Mouse (Mus musculus) layer of hippocampus, adult 2 months (tissue): ENCODE measurements around the gene Stard13. TPM values are rescaled to one million over a fixed set of nuclear protein-coding genes. Genes with fewer than 3 reads are reported as not detected.

Experiments used
- DNase-seq, 2 experiments: peaks; one replicate each; pipeline ENCODE4 v3.0.0; 2022; ENCODE audit warnings: low spot score in 2 of 2
- H3K27ac ChIP-seq: fragments of 200-600 bp; 2 replicates; pipeline ENCODE4 v1.8.1; 2022
- H3K4me3 ChIP-seq: fragments of 200-600 bp; 2 replicates; pipeline ENCODE4 v1.8.1; 2022; ENCODE audit warnings: mild to moderate bottlenecking
- CTCF ChIP-seq: fragments of 200-600 bp; conservative IDR thresholded peaks from 2 replicates; pipeline ENCODE4 v1.8.1; 2022; ENCODE audit warnings: antibody characterized with exemption, mild to moderate bottlenecking, moderate library complexity
- total RNA-seq, 2 experiments: library from RNA; stranded (reverse); gene quantifications; 2 replicates each; pipeline ENCODE4 v1.2.3; 2021

Stard13 gene
- total RNA-seq, 2 experiments from 2014 or later, result 18.1 to 24.8 TPM

DNA sequence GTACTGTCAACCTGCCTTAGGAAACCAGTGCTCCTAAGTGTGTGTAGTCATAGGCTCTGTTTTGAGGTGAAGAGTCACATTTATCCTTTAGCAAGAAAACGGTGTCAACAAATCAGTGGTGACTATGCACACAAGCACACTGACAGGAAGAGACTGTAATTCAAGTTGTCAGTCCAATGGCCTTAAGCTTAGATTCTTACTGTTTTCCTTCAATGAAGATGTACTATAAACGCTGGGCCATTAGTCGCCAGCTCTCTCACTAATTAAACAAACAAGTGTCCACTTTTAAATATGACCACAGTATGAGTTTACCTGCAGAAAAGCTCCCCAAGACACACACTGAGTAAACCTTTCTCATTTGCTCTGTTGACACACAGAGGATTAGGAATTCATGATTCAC lies 44.3 kb downstream of the Stard13 start:
- TF ChIP-seq CTCF, result no peak

DNA sequence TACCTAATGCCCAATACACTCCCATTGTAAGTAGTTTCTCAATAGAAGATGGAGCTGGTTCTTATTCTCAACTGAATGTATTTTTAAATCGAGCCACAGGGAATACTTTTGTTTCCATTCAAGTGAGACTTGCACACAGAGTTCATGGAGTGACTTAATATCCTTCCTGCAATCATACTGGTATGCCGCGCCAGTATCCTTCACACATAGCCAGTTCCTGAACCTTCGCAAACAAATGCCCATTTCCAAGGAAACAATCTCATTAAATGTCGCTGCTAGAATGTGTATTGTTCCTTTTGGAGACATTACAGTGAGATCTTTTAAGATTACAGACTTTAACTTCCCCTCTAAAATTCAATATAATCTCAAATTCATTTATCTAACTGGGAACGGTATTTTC lies 45.0 kb downstream of the Stard13 start:
- Histone ChIP-seq H3K4me3 (peak overlapping the region; percentile 88), H3K27ac (peak overlapping the region; percentile 85; the same call in 1 of the 2 replicates)
- no peak for TF ChIP-seq CTCF
- DNase-seq, result no peak

More for the DNA sequence above, 44.3 kb downstream of the Stard13 start:
- DNase-seq, result no peak
- Histone ChIP-seq H3K27ac (peak overlapping the region; percentile 85), H3K4me3 (peak overlapping the region; percentile 88)

DNA sequence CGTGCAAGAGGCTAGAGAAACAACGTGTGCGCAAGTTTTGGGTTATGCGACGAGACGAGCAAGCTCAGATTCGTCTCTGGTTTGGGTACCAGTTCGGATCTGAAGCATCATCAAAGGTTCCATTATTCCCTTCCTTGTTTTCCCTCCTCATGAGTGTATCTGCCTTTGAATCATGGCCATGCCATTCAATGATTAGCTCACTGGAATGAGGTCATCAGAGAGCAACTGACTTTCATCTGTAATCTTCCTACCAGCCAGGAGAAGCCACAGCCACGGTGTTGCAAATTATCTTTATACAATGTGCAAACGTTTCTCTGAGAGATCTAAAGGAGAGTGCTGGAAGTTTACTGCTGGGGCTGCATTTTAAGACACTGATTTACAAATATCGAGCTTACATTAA lies 46.3 kb downstream of the Stard13 start:
- Histone ChIP-seq H3K27ac (peak overlapping the region; percentile 85), H3K4me3 (peak overlapping the region; percentile 29)
- no peak for TF ChIP-seq CTCF
- DNase-seq, result no peak

GRCm38 (mm10) chr5:151185286-151185856 lies 48.3 kb downstream of the Stard13 start:
- no peak for TF ChIP-seq CTCF
- no peak for DNase-seq

GRCm38 (mm10) chr5:151183656-151184240 lies 49.9 kb downstream of the Stard13 start:
- DNase-seq, result no peak
- Histone ChIP-seq H3K4me3 (no peak overlapping the region), H3K27ac (peak overlapping the region; percentile 18; the same call in 1 of the 2 replicates)
- TF ChIP-seq CTCF, result no peak

More at GRCm38 (mm10) chr5:151185286-151185856, 48.3 kb downstream of the Stard13 start:
- Histone ChIP-seq H3K27ac (no peak overlapping the region), H3K4me3 (no peak overlapping the region)

GRCm38 (mm10) chr5:151181288-151181687 lies 52.3 kb downstream of the Stard13 start:
- no peak overlapping the region for H3K4me3 ChIP-seq
- H3K27ac ChIP-seq, result no peak overlapping the region
- no peak for TF ChIP-seq CTCF
- DNase-seq, result no peak

DNA sequence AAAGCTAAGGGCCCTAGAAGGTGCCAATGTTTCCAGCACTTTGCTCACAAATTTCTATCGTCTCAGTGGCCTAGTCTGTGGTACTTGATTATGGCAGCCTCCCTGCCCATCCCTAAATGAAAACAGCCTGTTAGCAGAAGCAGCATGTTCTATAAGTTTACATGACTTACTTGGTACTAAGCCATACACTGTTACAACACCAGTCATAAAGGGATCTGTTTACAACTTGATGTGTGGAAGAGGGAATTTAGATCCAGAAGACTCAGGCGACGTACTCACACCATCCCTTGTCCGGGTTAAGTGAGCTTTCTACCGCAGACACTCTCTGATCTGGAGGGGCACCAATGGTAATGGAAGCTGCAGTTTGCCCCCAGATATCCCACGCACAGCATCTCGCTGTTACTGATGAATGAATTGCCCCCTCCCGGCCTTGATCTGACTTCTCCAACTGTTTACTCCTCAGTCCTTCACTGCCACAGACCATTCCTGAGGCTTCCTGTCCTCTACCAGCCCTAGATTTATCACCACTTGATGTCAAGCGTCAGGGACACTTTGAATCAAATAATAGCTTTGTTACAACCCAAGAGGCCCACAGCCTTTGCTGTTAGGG lies 53.4 kb downstream of the Stard13 start:
- TF ChIP-seq CTCF, result no peak
- H3K4me3 ChIP-seq, result no peak overlapping the region
- H3K27ac ChIP-seq, result no peak overlapping the region
- no peak for DNase-seq

DNA sequence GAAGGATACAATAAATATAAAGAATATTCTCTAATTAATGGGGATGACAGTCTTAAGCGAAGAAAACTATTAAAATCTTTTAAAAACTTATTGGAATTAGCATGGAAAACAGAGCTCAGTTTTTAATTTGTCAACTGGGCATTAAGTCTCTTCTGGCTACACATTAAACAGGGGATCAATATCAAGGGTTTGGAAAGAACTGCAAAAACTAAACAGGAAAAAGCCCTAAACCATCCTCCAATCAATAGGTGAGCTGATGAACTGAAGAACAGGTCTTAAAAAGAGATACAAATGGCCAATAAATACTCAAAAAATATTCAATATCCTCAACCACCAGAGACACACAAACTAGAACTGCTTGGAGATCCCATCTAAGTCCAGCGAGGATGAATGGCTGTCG lies 56.5 kb downstream of the Stard13 start:
- DNase-seq, result no peak
- no peak for TF ChIP-seq CTCF
- Histone ChIP-seq H3K4me3 (no peak overlapping the region), H3K27ac (no peak overlapping the region)

DNA sequence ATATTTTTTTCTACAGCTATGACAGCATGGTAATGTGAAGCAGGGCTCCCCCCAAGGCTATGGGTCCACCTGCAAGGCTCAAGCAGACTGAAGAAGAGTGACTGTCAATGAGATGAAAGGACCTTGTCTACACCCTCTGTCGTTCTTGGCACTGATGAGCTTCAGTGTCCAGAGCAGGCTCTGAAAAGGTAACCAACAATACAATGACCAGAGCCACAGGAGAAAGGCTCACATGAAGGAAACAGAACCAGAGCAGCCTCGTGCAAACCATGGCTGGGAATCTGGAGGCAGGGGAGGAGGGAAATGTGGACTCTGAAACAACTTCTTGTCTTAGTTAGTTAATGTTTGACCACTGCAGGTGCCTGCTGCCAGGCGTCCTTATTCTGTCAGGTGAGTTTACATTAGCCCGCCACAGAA lies 57.7 kb downstream of the Stard13 start:
- peak overlapping the region; percentile 83 for H3K27ac ChIP-seq
- TF ChIP-seq CTCF, result no peak
- no peak for DNase-seq
- H3K4me3 ChIP-seq, result no peak overlapping the region

DNA sequence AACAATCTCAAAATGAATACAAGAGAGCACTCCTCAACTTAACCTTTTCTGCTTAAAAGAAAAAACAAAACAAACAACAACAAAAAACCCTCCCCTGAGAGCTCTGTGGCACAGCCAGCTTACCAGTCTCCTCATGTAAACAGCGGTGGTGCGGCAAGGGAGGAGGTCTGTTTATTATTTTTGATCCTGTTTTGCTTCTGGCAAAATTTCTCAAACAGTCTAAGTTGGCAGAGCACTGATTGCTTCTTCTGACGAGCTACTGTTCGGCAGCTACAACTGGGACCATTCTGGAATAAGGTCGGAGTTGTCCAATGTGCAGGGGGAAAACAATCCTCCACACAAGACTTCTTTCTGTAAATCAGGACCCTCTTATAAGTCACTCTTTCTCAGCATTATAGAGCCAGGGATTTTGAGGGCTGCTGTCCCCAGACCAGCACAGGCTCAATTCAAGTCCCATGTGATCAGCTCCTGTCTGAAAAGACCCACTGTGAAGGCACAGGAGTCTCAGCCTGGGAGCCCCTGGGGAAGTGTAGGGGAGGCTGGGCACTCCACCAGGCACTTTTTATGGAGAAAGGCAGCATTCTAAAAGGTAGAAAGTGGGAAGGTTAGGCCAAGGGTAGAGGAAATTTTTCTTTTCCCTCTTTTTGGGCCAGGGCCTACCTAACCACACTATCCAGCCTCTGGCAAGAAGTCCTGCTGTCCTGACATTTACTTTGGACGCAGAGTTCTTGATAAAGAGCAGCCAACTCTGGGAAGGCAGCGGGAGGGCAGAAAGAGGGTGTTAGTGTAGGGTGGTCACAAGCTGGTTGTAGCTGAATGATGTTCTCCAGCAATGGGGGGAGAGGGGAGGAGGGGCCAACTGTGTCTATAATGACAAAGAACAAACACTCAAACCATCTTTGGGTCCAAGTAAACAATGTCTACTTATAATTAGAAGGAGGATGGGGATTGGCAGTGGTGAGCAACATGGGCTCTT lies 58.9 kb downstream of the Stard13 start:
- peak overlapping the region; percentile 83 for H3K27ac ChIP-seq
- peak overlapping the region; percentile 3; the same call in 1 of the 2 replicates for H3K4me3 ChIP-seq
- DNase-seq, result no peak
- TF ChIP-seq CTCF, result no peak

GRCm38 (mm10) chr5:151173774-151174173 lies 59.9 kb downstream of the Stard13 start:
- peak overlapping the region; percentile 83 for H3K27ac ChIP-seq
- no peak for DNase-seq
- H3K4me3 ChIP-seq, result no peak overlapping the region
- no peak for TF ChIP-seq CTCF

DNA sequence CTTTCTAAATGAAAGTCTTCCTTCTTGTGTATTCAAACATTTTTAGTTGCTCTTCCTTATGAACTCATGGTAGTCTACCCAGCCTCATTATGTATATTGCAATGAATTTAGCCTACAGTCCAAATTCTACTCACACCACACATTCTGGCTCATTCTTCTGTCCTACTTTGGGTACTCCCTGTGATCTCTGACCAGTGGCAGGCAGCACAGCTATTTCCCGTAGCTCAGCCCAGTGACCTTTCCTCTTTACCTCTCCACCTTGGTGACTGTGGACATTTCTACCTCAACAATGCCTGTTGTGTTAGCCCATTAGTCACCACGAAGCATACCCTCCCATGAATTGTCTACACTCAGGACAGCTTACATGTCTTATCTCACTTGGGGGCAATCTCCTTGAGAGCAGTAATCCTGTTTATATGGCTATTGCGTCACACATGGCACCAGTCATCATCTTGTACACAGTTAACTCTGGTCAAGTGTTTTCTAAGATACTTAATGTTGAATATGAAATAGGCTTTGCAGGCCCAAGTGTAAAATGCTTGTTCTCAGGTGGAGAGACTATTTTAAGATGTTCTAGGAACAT lies 63.4 kb downstream of the Stard13 start:
- H3K27ac ChIP-seq, result no peak overlapping the region
- TF ChIP-seq CTCF, result no peak
- no peak overlapping the region for H3K4me3 ChIP-seq
- no peak for DNase-seq
